Mouse (Mus musculus) forelimb bud, embryonic 11.5 days (tissue): ENCODE results near the gene Zdhhc1.
A peak's percentile ranks its signal among the peaks of the same experiment; 100 is the strongest.

Experiments used
- DNase-seq: peaks from one replicate; pipeline ENCODE4 v3.0.0-alpha.2; 2012; ENCODE audit warnings: low read depth, low spot score

Gene Zdhhc1

DNA sequence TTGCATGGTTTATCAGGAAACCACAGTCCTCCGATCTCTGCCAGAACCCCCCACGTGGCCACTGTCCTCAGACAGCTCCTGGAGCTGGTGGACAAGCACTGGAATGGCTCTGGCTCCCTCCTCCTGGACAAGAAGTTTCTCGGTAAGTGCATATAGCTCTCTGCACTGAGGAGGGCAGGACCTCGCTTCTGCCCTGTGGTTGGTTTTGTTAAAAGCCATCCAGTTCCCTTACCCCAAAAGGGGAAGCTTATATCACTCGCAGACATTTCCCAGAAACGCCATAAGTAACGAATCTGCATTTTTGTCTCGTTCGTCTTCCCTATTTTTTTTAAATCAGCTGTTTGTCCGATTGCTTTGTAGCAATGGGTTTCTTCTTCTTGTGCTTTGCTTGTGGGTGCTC lies 41.5 kb downstream of the Zdhhc1 start:
- DNase-seq, result no peak

DNA sequence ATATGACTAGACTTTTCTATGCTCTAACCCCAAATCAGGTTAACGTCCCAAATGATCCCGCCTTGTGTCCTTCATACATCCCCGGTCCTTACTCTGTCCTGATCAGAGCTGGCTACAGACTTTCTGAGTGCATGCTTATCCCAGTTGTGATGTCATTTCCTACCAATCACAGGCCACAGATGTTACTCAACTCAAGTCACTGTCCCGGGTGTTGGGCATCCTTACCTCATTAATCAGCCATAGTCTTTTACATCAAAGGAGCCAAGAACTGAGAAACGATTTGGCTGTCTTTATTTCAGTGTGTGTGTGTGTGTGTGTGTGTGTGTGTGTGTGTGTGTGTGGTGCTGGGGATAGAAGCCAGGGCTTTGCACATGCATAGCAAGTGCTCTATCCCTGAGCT lies 42.6 kb downstream of the Zdhhc1 start:
- DNase-seq, result no peak

GRCm38 (mm10) chr8:105453296-105453695 lies 43.4 kb downstream of the Zdhhc1 start:
- DNase-seq, result no peak

GRCm38 (mm10) chr8:105451903-105452603 lies 44.6 kb downstream of the Zdhhc1 start:
- DNase-seq, result no peak

GRCm38 (mm10) chr8:105450977-105451376 lies 45.7 kb downstream of the Zdhhc1 start:
- no peak for DNase-seq

GRCm38 (mm10) chr8:105448596-105448995 lies 48.1 kb downstream of the Zdhhc1 start:
- no peak for DNase-seq

DNA sequence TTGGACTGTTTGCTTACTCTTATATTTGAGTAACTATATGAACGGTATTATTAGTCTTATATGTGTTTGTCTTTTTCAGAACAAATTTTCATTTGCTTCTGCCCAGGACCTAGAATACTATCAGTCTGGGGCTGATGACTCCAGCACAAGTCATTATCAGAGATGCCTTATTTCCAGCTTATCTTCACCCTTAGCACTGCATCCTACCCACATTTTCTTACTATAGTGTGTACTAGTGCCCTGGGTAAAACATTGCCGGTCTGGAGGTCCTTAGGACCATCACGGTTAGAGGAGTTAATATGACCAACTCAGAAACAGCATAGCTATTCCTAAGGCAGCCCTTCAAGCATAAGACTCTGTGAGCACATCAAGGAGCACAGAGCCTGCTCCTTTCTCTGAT lies 48.5 kb downstream of the Zdhhc1 start:
- no peak for DNase-seq

- peak; percentile 23 for DNase-seq
These were observed 50.6 kb downstream of the Zdhhc1 start for GRCm38 (mm10) chr8:105446127-105446552.

DNA sequence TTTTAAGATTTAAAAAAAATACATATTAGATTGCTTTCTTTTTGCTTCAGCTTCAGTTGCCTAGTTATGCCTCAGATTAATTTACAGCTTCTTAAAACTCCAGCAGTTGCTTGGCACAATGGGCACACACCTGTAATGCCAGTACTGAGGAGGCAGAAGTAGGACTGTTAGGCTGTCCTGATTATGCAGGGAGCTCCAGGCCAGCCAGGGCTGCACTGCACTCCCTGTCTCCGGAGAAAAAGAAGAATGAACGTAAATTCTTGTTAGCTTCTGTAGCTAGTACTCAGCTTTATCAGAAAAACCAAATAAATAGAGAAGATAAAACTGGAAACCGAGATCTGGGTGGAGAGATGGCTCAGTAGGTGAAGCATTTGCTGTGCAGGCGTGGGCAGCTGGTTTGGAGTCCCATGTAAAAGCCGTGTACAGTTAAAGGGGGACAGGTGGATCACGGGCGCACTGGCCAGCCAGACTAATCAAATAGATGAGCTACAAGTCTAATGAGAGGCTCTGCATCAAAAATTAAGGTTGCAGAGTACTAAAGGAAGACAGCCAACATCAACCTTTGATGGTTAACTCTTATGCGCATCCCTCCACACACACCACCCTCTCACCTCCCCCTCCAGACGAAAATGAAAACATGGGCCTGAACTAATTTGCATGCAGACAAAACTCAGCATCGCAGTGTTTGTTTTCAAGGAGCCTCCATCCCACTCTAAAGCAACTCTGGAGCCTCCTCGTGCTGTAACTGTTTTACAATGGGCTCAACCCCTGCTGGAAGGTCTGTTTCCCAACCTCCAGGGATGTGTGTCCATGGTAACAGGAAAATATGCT lies 51.2 kb downstream of the Zdhhc1 start:
- peak; percentile 32 for DNase-seq

- DNase-seq, result no peak
These were observed 54.0 kb downstream of the Zdhhc1 start for GRCm38 (mm10) chr8:105442661-105443060.

DNA sequence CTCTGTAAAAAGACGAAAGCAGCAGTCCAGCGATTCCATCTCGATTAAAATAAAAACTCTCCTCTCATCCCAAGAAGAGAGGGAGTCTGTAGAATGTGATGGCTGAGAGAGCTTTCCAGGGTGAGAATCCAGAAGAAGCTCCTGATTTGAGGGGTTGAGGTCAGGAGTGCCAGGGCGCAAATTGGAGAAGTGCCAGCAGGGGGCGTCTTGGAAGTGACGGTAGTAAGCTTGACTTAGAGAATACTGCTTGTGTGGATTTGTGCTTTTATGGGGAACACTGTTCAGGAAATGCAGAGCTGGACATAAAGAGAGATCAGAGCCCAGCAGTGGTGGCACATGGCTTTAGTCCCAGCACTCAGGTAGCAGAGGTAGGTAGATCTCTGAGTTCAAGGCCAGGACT lies 55.3 kb downstream of the Zdhhc1 start:
- peak; percentile 67 for DNase-seq

DNA sequence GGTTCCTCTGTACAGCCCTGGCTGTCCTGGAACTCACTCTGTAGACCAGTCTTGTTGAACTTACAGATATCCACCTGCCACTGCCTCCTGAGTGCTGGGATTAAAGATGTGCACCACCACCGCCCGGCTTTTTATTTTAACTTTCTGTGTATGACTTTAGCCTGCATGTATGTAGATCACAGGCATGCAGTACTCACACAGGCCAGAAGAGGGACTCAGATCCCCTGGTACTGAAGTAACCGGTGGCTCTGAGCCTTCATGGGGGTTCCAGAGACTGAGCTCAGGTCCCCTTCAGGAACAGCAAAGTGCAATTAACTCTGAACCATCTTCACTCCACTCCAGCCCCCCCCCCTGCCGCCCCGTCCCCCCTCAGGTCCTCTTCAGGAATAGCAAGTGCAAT lies 57.8 kb downstream of the Zdhhc1 start:
- peak; percentile 58 for DNase-seq

DNA sequence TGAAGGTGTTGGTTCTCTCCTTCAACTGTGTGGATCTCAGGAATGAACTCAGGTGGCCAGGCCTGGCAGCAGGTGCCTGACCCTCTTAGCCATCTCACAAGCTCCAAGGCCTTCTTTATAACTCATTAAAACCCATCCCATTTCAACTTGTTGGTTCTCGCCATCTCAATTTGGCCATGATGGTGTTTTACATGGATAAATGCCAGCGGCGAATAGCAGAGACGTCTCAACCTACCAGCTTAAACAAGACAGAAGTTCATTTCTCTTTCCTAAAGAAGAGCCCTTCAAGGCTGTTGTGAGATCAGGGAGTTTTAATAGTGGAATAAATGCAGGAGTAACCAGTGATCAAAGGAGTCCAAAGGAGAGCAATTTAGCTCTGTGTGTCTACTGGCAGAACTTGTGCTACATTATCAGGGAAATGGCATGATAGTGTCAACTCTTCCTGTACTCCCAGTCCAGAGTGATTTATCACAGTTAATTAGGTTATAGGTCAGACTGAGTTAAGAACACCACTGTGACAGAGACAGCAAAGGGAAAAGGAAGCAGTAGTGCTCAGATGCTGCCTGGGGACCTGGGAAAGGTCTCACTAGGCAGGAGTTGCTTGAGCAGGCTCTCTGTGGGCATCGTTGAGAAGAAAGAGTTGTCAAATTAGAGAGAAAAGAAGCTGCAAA lies 59.5 kb downstream of the Zdhhc1 start:
- no peak for DNase-seq

- DNase-seq, result no peak
These were observed 60.5 kb downstream of the Zdhhc1 start for GRCm38 (mm10) chr8:105436218-105436617.

GRCm38 (mm10) chr8:105434136-105434535 lies 62.6 kb downstream of the Zdhhc1 start:
- DNase-seq, result no peak

- no peak for DNase-seq
These were observed 63.2 kb downstream of the Zdhhc1 start for GRCm38 (mm10) chr8:105433511-105433910.

DNA sequence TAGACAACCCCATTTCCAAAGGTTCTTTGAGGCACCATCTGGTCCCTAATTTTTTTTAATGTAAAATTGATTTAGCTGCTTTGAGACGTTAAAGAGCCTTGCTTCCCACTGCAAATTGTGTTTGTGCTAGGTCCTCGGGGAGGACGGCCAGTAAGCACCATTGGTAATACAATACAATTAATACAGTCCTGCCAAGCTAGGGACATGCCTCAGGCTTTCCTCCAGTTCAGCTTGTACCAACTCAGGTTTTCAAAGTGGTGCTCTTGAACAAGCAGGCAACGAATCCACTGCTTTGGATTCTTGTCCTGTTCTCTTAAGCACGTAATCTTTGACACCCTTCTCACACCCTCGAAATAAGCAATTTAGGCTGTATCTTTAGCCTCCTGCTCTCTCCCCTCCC lies 63.7 kb downstream of the Zdhhc1 start:
- DNase-seq, result no peak

DNA sequence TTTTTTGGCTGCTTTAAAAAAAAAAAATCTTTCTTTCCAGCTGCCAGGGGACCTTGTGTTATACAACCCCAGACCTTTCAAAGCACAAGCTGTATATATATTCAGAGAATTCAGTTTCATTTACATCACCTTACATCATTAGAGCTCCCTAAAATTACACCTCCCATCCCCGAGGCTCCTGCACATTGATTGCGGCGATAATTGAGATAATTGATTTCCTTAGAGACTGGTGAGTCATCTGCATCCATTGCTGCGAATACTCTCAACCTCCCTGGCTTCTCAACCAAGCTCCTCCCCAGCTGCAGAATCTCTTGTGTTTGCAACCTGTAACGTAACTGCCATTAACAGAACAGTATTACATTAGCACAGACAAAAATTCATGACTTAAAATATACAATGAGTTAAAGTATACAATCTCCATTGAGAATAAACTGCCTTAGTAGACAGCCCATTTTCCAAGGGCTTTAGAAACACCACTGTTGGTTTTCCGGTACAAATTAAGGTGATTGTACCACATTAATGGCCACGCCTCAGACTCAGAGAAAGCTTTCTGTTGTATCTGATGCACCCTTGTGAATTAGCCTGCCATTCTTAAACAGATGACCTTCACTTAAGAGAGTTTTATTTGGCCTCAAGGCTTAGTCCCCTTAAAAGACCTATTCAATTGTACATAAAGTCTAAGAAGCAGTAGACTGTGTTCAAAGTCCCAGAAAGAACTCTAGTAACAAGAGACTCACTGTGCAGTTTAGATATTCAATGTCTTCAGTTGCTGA lies 64.8 kb downstream of the Zdhhc1 start:
- no peak for DNase-seq

- no peak for DNase-seq
These were observed 69.8 kb downstream of the Zdhhc1 start for GRCm38 (mm10) chr8:105426878-105427277.
